ENCODE assay signal across 9 mouse cellular contexts in genomic region chr4:124905971-124906822, GRCm38 (mm10). TPM values are rescaled to one million over a fixed set of nuclear protein-coding genes. Genes with fewer than 3 reads are reported as not detected.
DNase-seq lines count a peak whose midpoint lies in the region; ATAC-seq and TF ChIP-seq lines count a peak whose summit lies in the region.
"Had no signal": no experiment of that assay in that cellular context is flagged by ENCODE, and none has a peak within 500 bp of the region (broad histone marks: within the 10 kb centered on the region; RNA-seq: fewer than 3 reads in every experiment).

No protein-coding gene starts in this region.

- no peak for TF ChIP-seq CTCF in heart, adult 2 months (IDR thresholded peaks at IDR 0.05)

- TF ChIP-seq EP300 in heart, adult 2 months (IDR thresholded peaks at IDR 0.05; ENCODE audit: insufficient read depth, low read depth, low read length), result no peak

- peaks cover 43% of the 10 kb centered on the region for H3K27me3 ChIP-seq in heart, embryonic 13.5 days (replicated peaks)
- no peaks in the 10 kb centered on the region for H3K27me3 ChIP-seq in heart, adult 2 months (ENCODE audit: control insufficient read depth, insufficient read depth, low read length)
- peaks cover 3% of the 10 kb centered on the region; the same call in 1 of the 2 replicates for H3K27me3 ChIP-seq in forebrain, embryonic 13.5 days

- H3K36me3 ChIP-seq in heart, embryonic 13.5 days, result no peaks in the 10 kb centered on the region
- H3K36me3 ChIP-seq in heart, adult 2 months (ENCODE audit: control insufficient read depth, insufficient read depth, low read length), result no peaks in the 10 kb centered on the region
- H3K36me3 ChIP-seq in forebrain, embryonic 13.5 days (ENCODE audit: poor library complexity, severe bottlenecking), result no peaks in the 10 kb centered on the region

- H3K9me3 ChIP-seq in heart, embryonic 13.5 days, result no peaks in the 10 kb centered on the region; the same call in 1 of the 2 replicates
- no peaks in the 10 kb centered on the region for H3K9me3 ChIP-seq in forebrain, embryonic 13.5 days (replicated peaks)

- WGBS in heart, embryonic 13.5 days, result 10% methylated on average over 21 of the region's 21 CpGs
- WGBS in heart, adult 2 months, result 12% methylated on average over 21 of the region's 21 CpGs
- 5% methylated on average over 21 of the region's 21 CpGs for WGBS in forebrain, embryonic 13.5 days

- peak overlapping the region; percentile 61 for H3K9ac ChIP-seq in heart, embryonic 13.5 days
- no peak overlapping the region for H3K9ac ChIP-seq in heart, adult 2 months (ENCODE audit: low read depth, low read length)
- peak overlapping the region; percentile 47 for H3K9ac ChIP-seq in forebrain, embryonic 13.5 days

- peaks cover 9% of the 10 kb centered on the region for H3K4me1 ChIP-seq in heart, embryonic 13.5 days
- H3K4me1 ChIP-seq in heart, adult 2 months (ENCODE audit: control insufficient read depth, insufficient read depth, low read length), result no peaks in the 10 kb centered on the region
- H3K4me1 ChIP-seq in forebrain, embryonic 13.5 days, result peaks cover 16% of the 10 kb centered on the region

- H3K4me2 ChIP-seq in heart, embryonic 13.5 days, result peak overlapping the region; percentile 65
- H3K4me2 ChIP-seq in forebrain, embryonic 13.5 days, result peak overlapping the region; percentile 54

- H3K4me3 ChIP-seq in heart, embryonic 13.5 days, result peak overlapping the region; percentile 31
- no peak overlapping the region for H3K4me3 ChIP-seq in heart, adult 2 months
- peak overlapping the region; percentile 26 for H3K4me3 ChIP-seq in forebrain, embryonic 13.5 days

- no peak for DNase-seq in heart, adult 2 months
- peak; percentile 58 for DNase-seq in MN1 (ENCODE audit: low spot score)
- peak; percentile 79 for DNase-seq in mesoderm, embryonic 11.5 days (ENCODE audit: low read depth, low spot score)
- no peak for DNase-seq in spleen, postnatal 36 days (ENCODE audit: low spot score in 2 of 2)
- DNase-seq in layer of hippocampus, adult 9-11 months, result no peak
- DNase-seq in lung, postnatal 25 days (ENCODE audit: low spot score), result no peak

- intact Hi-C loops in heart, adult 2 months (cut with DNase I), result no loop called here

- no peaks in the 10 kb centered on the region for H3K79me2 ChIP-seq in heart, adult 2 months (replicated peaks; ENCODE audit: control insufficient read depth, insufficient read depth, low read length)

- TF ChIP-seq POLR2A in heart, adult 2 months (IDR thresholded peaks at IDR 0.05; ENCODE audit: insufficient read depth, low read depth, low read length), result no peak

- ATAC-seq in heart, embryonic 13.5 days (ENCODE audit: extremely low read depth, insufficient number of reproducible peaks, low FRiP score, low TSS enrichment), result peak; percentile 14; the same call in 1 of the 2 replicates
- peak; percentile 77 for ATAC-seq in forebrain, embryonic 13.5 days

- no peak overlapping the region for H3K27ac ChIP-seq in heart, embryonic 13.5 days (replicated peaks)
- H3K27ac ChIP-seq in heart, adult 2 months, result no peak overlapping the region
- peak overlapping the region; percentile 72 for H3K27ac ChIP-seq in forebrain, embryonic 13.5 days

RNA-seq across cellular contexts. Expression of gene Epha10, which starts 25.5 kb away (rescaled TPM):
- polyA plus RNA-seq in heart, embryonic 13.5 days (2015; fragmentation: Nextera tagmentation; extraction: Ambion mirVana), result 0.05 TPM in 1 of 2 replicates, not detected in the other
- not detected for total RNA-seq in heart, adult 2 months (2021)
- polyA plus RNA-seq in heart, adult 2 months (2012; rRNA removed), result 0.02 TPM in 1 of 2 replicates, not detected in the other
- polyA plus RNA-seq in forebrain, embryonic 13.5 days (2015; fragmentation: Nextera tagmentation; extraction: Ambion mirVana), result 0.94 and 1.2 TPM in 2 replicates
- total RNA-seq: CH12.LX had no signal

RNA-seq across cellular contexts. Expression of gene 9930104L06Rik, which starts 30.7 kb away (rescaled TPM):
- polyA plus RNA-seq in heart, embryonic 13.5 days (2015; fragmentation: Nextera tagmentation; extraction: Ambion mirVana), result 10.0 and 10.5 TPM in 2 replicates
- 1 to 10 TPM; 6.1 to 8.4 TPM for total RNA-seq in heart, adult 2 months (2021)
- 5.9 and 7.5 TPM in 2 replicates for polyA plus RNA-seq in heart, adult 2 months (2012; rRNA removed)
- 13.9 and 16.3 TPM in 2 replicates for polyA plus RNA-seq in forebrain, embryonic 13.5 days (2015; fragmentation: Nextera tagmentation; extraction: Ambion mirVana)

RNA-seq across cellular contexts. Expression of gene Cdca8, which starts 32.9 kb away (rescaled TPM):
- 111 and 113 TPM in 2 replicates for polyA plus RNA-seq in heart, embryonic 13.5 days (2015; fragmentation: Nextera tagmentation; extraction: Ambion mirVana)
- under 1 TPM; 0.52 to 0.59 TPM for total RNA-seq in heart, adult 2 months (2021)
- polyA plus RNA-seq in heart, adult 2 months (2012; rRNA removed), result 0.35 and 0.57 TPM in 2 replicates
- 172 and 179 TPM in 2 replicates for polyA plus RNA-seq in forebrain, embryonic 13.5 days (2015; fragmentation: Nextera tagmentation; extraction: Ambion mirVana)

RNA-seq across cellular contexts. Expression of gene Maneal, which starts 44.2 kb away (rescaled TPM):
- polyA plus RNA-seq in heart, embryonic 13.5 days (2015; fragmentation: Nextera tagmentation; extraction: Ambion mirVana), result 0.15 TPM in 1 of 2 replicates, not detected in the other
- total RNA-seq in heart, adult 2 months (2021), result under 1 TPM; 0.23 to 0.34 TPM
- 0.41 and 0.88 TPM in 2 replicates for polyA plus RNA-seq in heart, adult 2 months (2012; rRNA removed)
- 5.1 and 5.7 TPM in 2 replicates for polyA plus RNA-seq in forebrain, embryonic 13.5 days (2015; fragmentation: Nextera tagmentation; extraction: Ambion mirVana)

RNA-seq across cellular contexts. Expression of gene 1110065P20Rik, which starts 55.2 kb away (rescaled TPM):
- polyA plus RNA-seq in heart, embryonic 13.5 days (2015; fragmentation: Nextera tagmentation; extraction: Ambion mirVana), result 45.8 and 46.6 TPM in 2 replicates
- total RNA-seq in heart, adult 2 months (2021), result 10 to 100 TPM; 18.6 to 20.4 TPM
- 26.3 and 28.0 TPM in 2 replicates for polyA plus RNA-seq in heart, adult 2 months (2012; rRNA removed)
- polyA plus RNA-seq in forebrain, embryonic 13.5 days (2015; fragmentation: Nextera tagmentation; extraction: Ambion mirVana), result 59.2 and 63.6 TPM in 2 replicates

Comparison
In these comparisons a context has a peak if more than half of its experiments do, and no peak if none do; other contexts are left out.
1. RNA of gene Cdca8, which starts 32.9 kb away (polyA plus RNA-seq): 172 to 179 TPM in forebrain, embryonic 13.5 days and 111 to 113 TPM in heart, embryonic 13.5 days; 0.35 to 0.57 TPM in heart, adult 2 months; every median in the first group is over 10 times any median in the second.
2. DNase-seq: peak in MN1 (single experiment) and mesoderm, embryonic 11.5 days (single experiment); none in heart, adult 2 months (0 of 2), spleen, postnatal 36 days (0 of 2), layer of hippocampus, adult 9-11 months (single experiment) and lung, postnatal 25 days (single experiment).